Mouse (Mus musculus): ENCODE measurements around the gene Rabif. TPM values are rescaled to one million over a fixed set of nuclear protein-coding genes. Genes with fewer than 3 reads are reported as not detected.
A peak's percentile ranks its signal among the peaks of the same experiment; 100 is the strongest.

Gene Rabif
- polyA plus RNA-seq, 1 experiment from 2014 or later: 45.6 TPM

DNA sequence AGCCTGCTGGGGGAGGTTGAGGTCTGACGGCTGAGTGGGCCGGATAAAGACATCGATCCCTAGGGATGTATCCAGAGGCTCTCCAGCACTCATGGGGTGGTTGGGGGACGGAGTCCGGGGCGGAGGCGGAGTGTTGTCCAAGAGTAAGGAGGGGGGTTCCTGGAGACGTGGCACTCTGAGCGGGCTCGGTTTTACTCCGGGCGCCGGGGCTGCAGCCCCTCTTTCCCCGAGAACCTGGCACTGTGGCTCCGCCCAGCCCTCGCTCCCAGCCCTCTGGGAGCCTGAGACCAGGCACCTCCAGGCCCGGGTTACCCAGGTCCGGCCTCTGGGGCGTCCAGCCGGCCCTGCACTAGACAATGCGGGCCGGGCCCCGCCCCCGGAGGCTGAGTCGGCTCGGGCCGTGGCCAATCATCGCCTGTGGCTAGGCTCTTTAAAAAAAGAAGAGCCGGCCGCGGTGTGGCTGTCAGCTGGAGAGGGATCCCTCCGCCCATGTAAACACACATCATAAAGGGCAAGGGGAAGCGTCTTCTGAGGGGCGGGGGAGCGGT is 62.3 kb downstream of the Rabif start:
- ATAC-seq (ENCODE audit: low FRiP score, low read depth): peak; percentile 96
- under 1% methylated on average over 33 of the region's 35 CpGs for WGBS

More for the DNA sequence above, 62.3 kb downstream of the Rabif start:
- Histone ChIP-seq H3K4me3 (peak overlapping the region; percentile 59), H3K36me3 (no peaks in the 10 kb centered on the region), H3K27ac (replicated peaks) (peak overlapping the region; percentile 86), H3K4me2 (replicated peaks) (peak overlapping the region; percentile 71), H3K4me1 (peaks cover 21% of the 10 kb centered on the region), H3K9ac (replicated peaks) (peak overlapping the region; percentile 71), H3K9me3 (no peaks in the 10 kb centered on the region), H3K27me3 (peaks cover 8% of the 10 kb centered on the region)

Other genes starting within 250 kb of the Rabif start
- gene Myog, start 204.7 kb upstream of the Rabif start, polyA plus RNA-seq (2016; fragmentation: Nextera tagmentation; extraction: Ambion mirVana): 0.11 and 0.30 TPM in 2 replicates
- gene Ppfia4, start 161.7 kb upstream of the Rabif start, polyA plus RNA-seq (2016; fragmentation: Nextera tagmentation; extraction: Ambion mirVana): 5.1 and 5.3 TPM in 2 replicates
- 118 and 120 TPM in 2 replicates for gene Tmem183a, start 132.7 kb upstream of the Rabif start, polyA plus RNA-seq (2016; fragmentation: Nextera tagmentation; extraction: Ambion mirVana)
- gene 4933406M09Rik, start 108.7 kb upstream of the Rabif start, polyA plus RNA-seq (2016; fragmentation: Nextera tagmentation; extraction: Ambion mirVana): not detected in 2 replicates
- gene Cyb5r1, start 89.1 kb upstream of the Rabif start, polyA plus RNA-seq (2016; fragmentation: Nextera tagmentation; extraction: Ambion mirVana): 20.7 and 26.4 TPM in 2 replicates
- gene Adipor1, start 79.3 kb upstream of the Rabif start, polyA plus RNA-seq (2016; fragmentation: Nextera tagmentation; extraction: Ambion mirVana): 68.5 and 72.1 TPM in 2 replicates
- gene Klhl12, start 39.1 kb upstream of the Rabif start, polyA plus RNA-seq (2016; fragmentation: Nextera tagmentation; extraction: Ambion mirVana): 31.3 and 32.7 TPM in 2 replicates
- not detected in 2 replicates for gene Mgat4e, start 55.0 kb downstream of the Rabif start, polyA plus RNA-seq (2016; fragmentation: Nextera tagmentation; extraction: Ambion mirVana)
- gene Kdm5b, start 65.5 kb downstream of the Rabif start, polyA plus RNA-seq (2016; fragmentation: Nextera tagmentation; extraction: Ambion mirVana): 102 and 111 TPM in 2 replicates
- 2.7 and 3.5 TPM in 2 replicates for gene Syt2, start 152.0 kb downstream of the Rabif start, polyA plus RNA-seq (2016; fragmentation: Nextera tagmentation; extraction: Ambion mirVana)